Mouse (Mus musculus): ENCODE data around the gene Gm26657.

Gene Gm26657

GRCm38 (mm10) chr4:56740020-56740485 lies at the start of gene Gm26657:
Gm26657 (plus strand) TSS chr4:56740070.
- no peak for DNase-seq (ENCODE audit: low read depth, low spot score)

- DNase-seq (ENCODE audit: low read depth, low spot score): no peak
These were observed 43.5 kb upstream of the Gm26657 start for GRCm38 (mm10) chr4:56696401-56696800.

GRCm38 (mm10) chr4:56698671-56699070 lies 41.2 kb upstream of the Gm26657 start:
- DNase-seq (ENCODE audit: low read depth, low spot score): no peak

GRCm38 (mm10) chr4:56702234-56702633 lies 37.6 kb upstream of the Gm26657 start:
- DNase-seq (ENCODE audit: low read depth, low spot score): no peak

GRCm38 (mm10) chr4:56713155-56713554 lies 26.7 kb upstream of the Gm26657 start:
- no peak for DNase-seq (ENCODE audit: low read depth, low spot score)

GRCm38 (mm10) chr4:56716801-56717200 lies 23.1 kb upstream of the Gm26657 start:
- DNase-seq (ENCODE audit: low read depth, low spot score): no peak

GRCm38 (mm10) chr4:56717932-56718331 lies 21.9 kb upstream of the Gm26657 start:
- no peak for DNase-seq (ENCODE audit: low read depth, low spot score)

GRCm38 (mm10) chr4:56718573-56719442 lies 21.1 kb upstream of the Gm26657 start:
- DNase-seq (ENCODE audit: low read depth, low spot score): no peak

- DNase-seq (ENCODE audit: low read depth, low spot score): no peak
These were observed 20.4 kb upstream of the Gm26657 start for GRCm38 (mm10) chr4:56719456-56719855.

GRCm38 (mm10) chr4:56720403-56720802 lies 19.5 kb upstream of the Gm26657 start:
- no peak for DNase-seq (ENCODE audit: low read depth, low spot score)

- DNase-seq (ENCODE audit: low read depth, low spot score): no peak
These were observed 18.4 kb upstream of the Gm26657 start for GRCm38 (mm10) chr4:56721469-56721868.

GRCm38 (mm10) chr4:56722346-56722745 lies 17.5 kb upstream of the Gm26657 start:
- DNase-seq (ENCODE audit: low read depth, low spot score): no peak

GRCm38 (mm10) chr4:56723237-56723636 lies 16.6 kb upstream of the Gm26657 start:
- no peak for DNase-seq (ENCODE audit: low read depth, low spot score)

GRCm38 (mm10) chr4:56725839-56726238 lies 14.0 kb upstream of the Gm26657 start:
- no peak for DNase-seq (ENCODE audit: low read depth, low spot score)

GRCm38 (mm10) chr4:56740611-56741010 lies 741 bp downstream of the Gm26657 start:
- no peak for DNase-seq (ENCODE audit: low read depth, low spot score)

- DNase-seq (ENCODE audit: low read depth, low spot score): no peak
These were observed 1.2 kb downstream of the Gm26657 start, which contains the start of gene Actl7b for GRCm38 (mm10) chr4:56741041-56741493. Actl7b (minus strand) TSS chr4:56741443.

- DNase-seq (ENCODE audit: low read depth, low spot score): no peak
These were observed 2.8 kb downstream of the Gm26657 start for GRCm38 (mm10) chr4:56742698-56743097.

GRCm38 (mm10) chr4:56743363-56744195 lies 3.7 kb downstream of the Gm26657 start, which contains the start of gene Actl7a:
Actl7a (plus strand) TSS chr4:56743413.
- DNase-seq (ENCODE audit: low read depth, low spot score): no peak

- DNase-seq (ENCODE audit: low read depth, low spot score): no peak
These were observed 6.5 kb downstream of the Gm26657 start for GRCm38 (mm10) chr4:56746345-56746744.

- DNase-seq (ENCODE audit: low read depth, low spot score): no peak
These were observed 7.6 kb downstream of the Gm26657 start for GRCm38 (mm10) chr4:56747456-56747855.

GRCm38 (mm10) chr4:56756021-56756420 lies 16.2 kb downstream of the Gm26657 start:
- DNase-seq (ENCODE audit: low read depth, low spot score): no peak

- no peak for DNase-seq (ENCODE audit: low read depth, low spot score)
These were observed 17.2 kb downstream of the Gm26657 start for GRCm38 (mm10) chr4:56756966-56757600.

Measured in CD4-positive helper T cell, adult 2 months (primary cell).